Comparison of ENCODE assay signal across 16 mouse cellular contexts in genomic region chr3:134243168-134243849, GRCm38 (mm10). TPM values are rescaled to one million over a fixed set of nuclear protein-coding genes. Genes with fewer than 3 reads are reported as not detected.
DNase-seq lines count a peak whose midpoint lies in the region; ATAC-seq and TF ChIP-seq lines count a peak whose summit lies in the region.
"Had no signal": no experiment of that assay in that cellular context is flagged by ENCODE, and none has a peak within 500 bp of the region (broad histone marks: within the 10 kb centered on the region; RNA-seq: fewer than 3 reads in every experiment).

No protein-coding gene starts in this region.

- H3K36me3 ChIP-seq in lung, embryonic 14.5 days (ENCODE audit: insufficient read depth) = no peaks in the 10 kb centered on the region
- H3K36me3 ChIP-seq in hindbrain, embryonic 12.5 days = 0 out of 2 replicates have a peak, but pooled peaks cover 5% of the 10 kb centered on the region
- H3K36me3 ChIP-seq in midbrain, embryonic 13.5 days = peaks cover 6% of the 10 kb centered on the region
- H3K36me3 ChIP-seq in stomach, embryonic 15.5 days = no peaks in the 10 kb centered on the region
- no peaks in the 10 kb centered on the region for H3K36me3 ChIP-seq in thymus, adult 2 months (ENCODE audit: control insufficient read depth, insufficient read depth, low read length)
- H3K36me3 ChIP-seq: G1E; limb, embryonic 15.5 days; lung, embryonic 15.5 days had no signal

- peak; percentile 5 for DNase-seq in lung, embryonic 14.5 days
- DNase-seq in lung, postnatal 36 days = no peak
- DNase-seq in spleen, postnatal 4 days (ENCODE audit: low spot score in 2 of 2) = no peak
- DNase-seq in thymus, adult 2 months = no peak
- no peak for DNase-seq in adrenal gland, postnatal 25 days
- DNase-seq: cerebellum, postnatal 36 days; kidney, postnatal 10 days; right cerebral cortex, postnatal 4 days had no signal

- no peaks in the 10 kb centered on the region for H3K9me3 ChIP-seq in lung, embryonic 14.5 days (ENCODE audit: low read depth, low read length)
- no peaks in the 10 kb centered on the region for H3K9me3 ChIP-seq in hindbrain, embryonic 12.5 days (replicated peaks)
- no peaks in the 10 kb centered on the region for H3K9me3 ChIP-seq in midbrain, embryonic 13.5 days
- no peaks in the 10 kb centered on the region for H3K9me3 ChIP-seq in stomach, embryonic 15.5 days
- H3K9me3 ChIP-seq: limb, embryonic 15.5 days; lung, embryonic 15.5 days had no signal

- no peak for TF ChIP-seq POLR2A in thymus, adult 2 months (IDR thresholded peaks at IDR 0.05; ENCODE audit: control insufficient read depth, extremely low read depth, insufficient read depth, low read length, poor library complexity)

- H3K4me3 ChIP-seq in lung, embryonic 14.5 days (ENCODE audit: low read depth, low read length) = no peak overlapping the region
- H3K4me3 ChIP-seq in hindbrain, embryonic 12.5 days = peak overlapping the region; percentile 11; the same call in 1 of the 2 replicates
- H3K4me3 ChIP-seq in midbrain, embryonic 13.5 days (replicated peaks) = peak overlapping the region; percentile 76
- H3K4me3 ChIP-seq in stomach, embryonic 15.5 days (replicated peaks) = no peak overlapping the region
- H3K4me3 ChIP-seq in thymus, adult 2 months (ENCODE audit: control insufficient read depth, insufficient read depth, low read length) = no peak overlapping the region
- H3K4me3 ChIP-seq: limb, embryonic 15.5 days; lung, embryonic 15.5 days had no signal

- no peak overlapping the region for H3K4me2 ChIP-seq in lung, embryonic 14.5 days
- H3K4me2 ChIP-seq in hindbrain, embryonic 12.5 days (replicated peaks) = peak overlapping the region; percentile 76
- H3K4me2 ChIP-seq in midbrain, embryonic 13.5 days (replicated peaks) = peak overlapping the region; percentile 65
- H3K4me2 ChIP-seq in stomach, embryonic 15.5 days = 0 out of 2 replicates have a peak overlapping the region, but pooled peaks have one; percentile 5
- H3K4me2 ChIP-seq: limb, embryonic 15.5 days; lung, embryonic 15.5 days had no signal

- no peak for TF ChIP-seq CTCF in lung, embryonic 14.5 days (IDR thresholded peaks at IDR 0.05; ENCODE audit: low read depth)
- no peak for TF ChIP-seq CTCF in thymus, adult 2 months (IDR thresholded peaks at IDR 0.05; ENCODE audit: borderline replicate concordance, control insufficient read depth, extremely low read depth, insufficient read depth, low read length, poor library complexity)

- no peaks in the 10 kb centered on the region for H3K27me3 ChIP-seq in lung, embryonic 14.5 days (ENCODE audit: insufficient read depth, low read length)
- H3K27me3 ChIP-seq in hindbrain, embryonic 12.5 days = no peaks in the 10 kb centered on the region
- H3K27me3 ChIP-seq in midbrain, embryonic 13.5 days = no peaks in the 10 kb centered on the region
- H3K27me3 ChIP-seq in stomach, embryonic 15.5 days (replicated peaks) = no peaks in the 10 kb centered on the region
- peaks cover 14% of the 10 kb centered on the region for H3K27me3 ChIP-seq in thymus, adult 2 months (ENCODE audit: control insufficient read depth, insufficient read depth, low read length)
- H3K27me3 ChIP-seq: limb, embryonic 15.5 days; lung, embryonic 15.5 days had no signal

- no peak for ATAC-seq in lung, embryonic 14.5 days (ENCODE audit: insufficient read depth)
- no peak for ATAC-seq in hindbrain, embryonic 12.5 days (ENCODE audit: low FRiP score)
- no peak for ATAC-seq in midbrain, embryonic 13.5 days
- ATAC-seq in stomach, embryonic 15.5 days (ENCODE audit: insufficient read depth, low FRiP score, low read depth) = peak; percentile 45; the same call in 1 of the 2 replicates
- ATAC-seq: intestine, embryonic 16.5 days had no signal

- no peaks in the 10 kb centered on the region for H3K4me1 ChIP-seq in lung, embryonic 14.5 days (ENCODE audit: insufficient read depth)
- peaks cover 27% of the 10 kb centered on the region for H3K4me1 ChIP-seq in hindbrain, embryonic 12.5 days
- H3K4me1 ChIP-seq in midbrain, embryonic 13.5 days (replicated peaks) = peaks cover 55% of the 10 kb centered on the region
- H3K4me1 ChIP-seq in stomach, embryonic 15.5 days = peaks cover 6% of the 10 kb centered on the region; the same call in 1 of the 2 replicates
- 0 out of 2 replicates have a peak, but pooled peaks cover 2% of the 10 kb centered on the region for H3K4me1 ChIP-seq in thymus, adult 2 months (replicated peaks; ENCODE audit: control insufficient read depth, insufficient read depth, low read length)

- WGBS in lung, embryonic 14.5 days = 11% methylated on average over 2 of the region's 2 CpGs
- 56% methylated on average over 2 of the region's 2 CpGs for WGBS in hindbrain, embryonic 12.5 days
- 63% methylated on average over 2 of the region's 2 CpGs for WGBS in midbrain, embryonic 13.5 days
- 13% methylated on average over 2 of the region's 2 CpGs for WGBS in stomach, embryonic 15.5 days
- WGBS in thymus, adult 2 months = 60% methylated on average over 2 of the region's 2 CpGs

- H3K27ac ChIP-seq in lung, embryonic 14.5 days (ENCODE audit: low read depth) = no peak overlapping the region
- no peak overlapping the region for H3K27ac ChIP-seq in hindbrain, embryonic 12.5 days
- no peak overlapping the region for H3K27ac ChIP-seq in midbrain, embryonic 13.5 days
- H3K27ac ChIP-seq in stomach, embryonic 15.5 days = peak overlapping the region; percentile 42; the same call in 1 of the 2 replicates
- no peak overlapping the region for H3K27ac ChIP-seq in thymus, adult 2 months (ENCODE audit: control insufficient read depth, insufficient read depth, low read length)
- H3K27ac ChIP-seq: limb, embryonic 15.5 days; lung, embryonic 15.5 days had no signal

- no peak overlapping the region for H3K9ac ChIP-seq in lung, embryonic 14.5 days
- no peak overlapping the region for H3K9ac ChIP-seq in hindbrain, embryonic 12.5 days
- no peak overlapping the region for H3K9ac ChIP-seq in midbrain, embryonic 13.5 days (replicated peaks)
- no peak overlapping the region for H3K9ac ChIP-seq in stomach, embryonic 15.5 days
- H3K9ac ChIP-seq: limb, embryonic 15.5 days; lung, embryonic 15.5 days had no signal

RNA-seq across cellular contexts. Expression of gene Cxxc4, which starts 7.0 kb away (rescaled TPM):
- polyA plus RNA-seq in lung, embryonic 14.5 days (2014; fragmentation: Nextera tagmentation; extraction: Ambion mirVana) = 2.1 and 2.4 TPM in 2 replicates
- 22.7 and 26.4 TPM in 2 replicates for polyA plus RNA-seq in hindbrain, embryonic 12.5 days (2016; fragmentation: Nextera tagmentation; extraction: Ambion mirVana)
- 43.4 and 44.2 TPM in 2 replicates for polyA plus RNA-seq in midbrain, embryonic 13.5 days (2015; fragmentation: Nextera tagmentation; extraction: Ambion mirVana)
- polyA plus RNA-seq in stomach, embryonic 15.5 days (2015; fragmentation: Nextera tagmentation; extraction: Ambion mirVana) = 5.0 and 7.3 TPM in 2 replicates
- polyA plus RNA-seq in thymus, adult 2 months (2012; rRNA removed) = 0.11 and 0.38 TPM in 2 replicates
- 8.2 and 9.7 TPM in 2 replicates for total RNA-seq in adrenal gland, postnatal 25 days (2021)
- total RNA-seq: granulocyte monocyte progenitor cell, adult 5-6 weeks had no signal
- polyA plus RNA-seq: G1E had no signal

Comparison
In these comparisons a context has a peak if more than half of its experiments do, and no peak if none do; other contexts are left out.
1. H3K4me3 ChIP-seq: peak in hindbrain, embryonic 12.5 days (single experiment) and midbrain, embryonic 13.5 days (single experiment); none in lung, embryonic 14.5 days (single experiment), stomach, embryonic 15.5 days (single experiment) and thymus, adult 2 months (single experiment).